Mouse (Mus musculus) ES-Bruce4 (cell line): ENCODE results near the gene Polr3b.

Experiments used
- CTCF ChIP-seq: IDR thresholded peaks from one replicate; pipeline ENCODE4 v1.8.1; 2011; ENCODE audit warnings: low read depth, low read length
- POLR2A ChIP-seq: IDR thresholded peaks from one replicate; pipeline ENCODE4 v1.8.1; 2011; ENCODE audit warnings: low read length; ENCODE audit not compliant: insufficient read depth

DNA sequence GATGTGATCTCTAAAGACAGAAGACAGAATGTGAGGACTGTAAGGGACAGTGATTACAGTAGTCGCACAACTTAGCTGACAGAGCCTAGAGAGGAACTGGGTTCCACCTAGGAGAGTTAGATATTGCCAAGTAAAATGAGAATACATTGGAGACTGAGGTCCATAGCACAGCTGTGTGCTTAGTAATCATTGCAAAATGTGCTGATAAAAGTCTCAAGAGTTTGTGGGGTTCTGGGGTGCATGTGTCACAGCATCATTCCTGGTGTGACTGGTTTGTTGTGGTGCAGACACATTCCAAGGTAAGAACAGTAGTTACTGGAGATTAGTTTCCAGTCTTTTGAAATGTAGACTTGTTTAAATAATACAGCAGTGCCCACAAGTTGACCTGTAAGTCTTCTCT is 82.5 kb downstream of the Polr3b start:
- TF ChIP-seq CTCF (no peak), POLR2A (no peak)
